Mouse (Mus musculus) embryonic facial prominence, embryonic 11.5 days (tissue): ENCODE data around the gene Dact2. TPM values are rescaled to one million over a fixed set of nuclear protein-coding genes. Genes with fewer than 3 reads are reported as not detected.

Experiments
- ATAC-seq: fragments of 200-750 bp; cut with Nextera tagmentation; replicated peaks from 2 replicates; pipeline ENCODE4 v1.8.0; 2017; ENCODE audit warnings: low read depth; ENCODE audit not compliant: insufficient number of reproducible peaks, low FRiP score, low TSS enrichment
- DNase-seq: peaks from one replicate; pipeline ENCODE4 v3.0.0-alpha.2; 2015; ENCODE audit warnings: low spot score
- H3K27ac ChIP-seq: fragments of 300-500 bp; sonication (generic); replicated peaks from 2 replicates; pipeline ENCODE4 v1.5.1; 2014; ENCODE audit warnings: mild to moderate bottlenecking, low read depth, low read length, control low read depth
- H3K27me3 ChIP-seq: fragments of 300-500 bp; sonication (generic); 2 replicates; pipeline ENCODE4 v1.6.1; 2014; ENCODE audit warnings: mild to moderate bottlenecking, low read length, moderate library complexity, mixed read lengths; ENCODE audit not compliant: control insufficient read depth, insufficient read depth
- H3K36me3 ChIP-seq: fragments of 300-500 bp; sonication (generic); replicated peaks from 2 replicates; pipeline ENCODE4 v1.6.1; 2014; ENCODE audit warnings: low read depth, mild to moderate bottlenecking, low read length, moderate library complexity, mixed read lengths; ENCODE audit not compliant: control insufficient read depth, insufficient read depth
- H3K4me1 ChIP-seq: fragments of 300-500 bp; sonication (generic); 2 replicates; pipeline ENCODE4 v1.6.1; 2014; ENCODE audit warnings: low read length, mixed read lengths; ENCODE audit not compliant: control insufficient read depth, insufficient read depth
- H3K4me2 ChIP-seq: fragments of 300-500 bp; sonication (generic); 2 replicates; pipeline ENCODE4 v1.6.1; 2014; ENCODE audit warnings: low read depth, mild to moderate bottlenecking, control low read depth, low read length, moderate library complexity
- H3K4me3 ChIP-seq: fragments of 300-500 bp; sonication (generic); 2 replicates; pipeline ENCODE4 v1.5.1; 2014; ENCODE audit warnings: low read depth, low read length, control low read depth
- H3K9ac ChIP-seq: fragments of 300-500 bp; sonication (generic); replicated peaks from 2 replicates; pipeline ENCODE4 v1.6.1; 2014; ENCODE audit warnings: mild to moderate bottlenecking, control low read depth, low read length
- H3K9me3 ChIP-seq: fragments of 300-500 bp; sonication (generic); replicated peaks from 2 replicates; pipeline ENCODE4 v1.6.1; 2016; ENCODE audit warnings: mild to moderate bottlenecking, low read length, inconsistent platforms, mixed read lengths; ENCODE audit not compliant: control insufficient read depth
- WGBS: fragments of 180-500 bp; shearing (Covaris S2); extraction: QIAGEN DNeasy Blood & Tissue Kit; methylation state at CpG from one replicate; pipeline ENCODE4 v1.1.7; 2014; 5-methylcytosine and 5-hydroxymethylcytosine counted together
- polyA plus RNA-seq: library from polyadenylated mRNA; unstranded; fragments of >200 nt; fragmentation: Nextera tagmentation; extraction: Ambion mirVana; gene quantifications from 2 replicates; pipeline ENCODE4 v1.2.1, GENCODE M21; 2014

The Dact2 gene
- polyA plus RNA-seq, 1 experiment from 2014 or later = 1.1 TPM

- no peak overlapping the region for H3K27ac ChIP-seq
- DNase-seq = no peak
- no peak overlapping the region for H3K4me2 ChIP-seq
- no peaks in the 10 kb centered on the region for H3K4me1 ChIP-seq
- no peaks in the 10 kb centered on the region for H3K36me3 ChIP-seq
- ATAC-seq = no peak
- no peaks in the 10 kb centered on the region for H3K27me3 ChIP-seq
- H3K4me3 ChIP-seq = no peak overlapping the region
- 51% methylated on average over 7 of the region's 7 CpGs for WGBS
- no peak overlapping the region for H3K9ac ChIP-seq
- no peaks in the 10 kb centered on the region for H3K9me3 ChIP-seq
Measured at GRCm38 (mm10) chr17:14157779-14158195, 46.3 kb downstream of the Dact2 start.

Other genes starting within 250 kb of the Dact2 start
- not detected in 2 replicates for gene Gm7356, start 200.6 kb downstream of the Dact2 start, polyA plus RNA-seq
- not detected in 2 replicates for gene Gm7358, start 144.8 kb downstream of the Dact2 start, polyA plus RNA-seq
- gene Smoc2, start 75.2 kb upstream of the Dact2 start, polyA plus RNA-seq = 40.8 and 45.0 TPM in 2 replicates